25 mouse cellular contexts compared by ENCODE assay signal in genomic region chr12:8458400-8458799, GRCm38 (mm10). TPM values are rescaled to one million over a fixed set of nuclear protein-coding genes. Genes with fewer than 3 reads are reported as not detected.
A peak's percentile ranks its signal among the peaks of the same experiment; 100 is the strongest.
DNase-seq lines count a peak whose midpoint lies in the region; ATAC-seq and TF ChIP-seq lines count a peak whose summit lies in the region.
"Had no signal": no experiment of that assay in that cellular context is flagged by ENCODE, and none has a peak within 500 bp of the region (broad histone marks: within the 10 kb centered on the region; RNA-seq: fewer than 3 reads in every experiment).

No protein-coding gene starts in this region.

- no peak overlapping the region for H3K4me3 ChIP-seq in layer of hippocampus, adult 2 months
- no peak overlapping the region for H3K4me3 ChIP-seq in heart, embryonic 10.5 days
- H3K4me3 ChIP-seq: forebrain, embryonic 10.5 days; forebrain, embryonic 13.5 days; gastrocnemius, adult 2 months; heart, embryonic 12.5 days; heart, embryonic 15.5 days had no signal

- H3K36me3 ChIP-seq in heart, embryonic 10.5 days = no peaks in the 10 kb centered on the region
- H3K36me3 ChIP-seq: forebrain, embryonic 10.5 days; heart, embryonic 12.5 days; heart, embryonic 15.5 days had no signal

- peak; percentile 54 for DNase-seq in kidney, adult 9 months
- DNase-seq in kidney, adult 18-20 months = no peak
- no peak for DNase-seq in layer of hippocampus, adult 2 months (ENCODE audit: low spot score in 2 of 2)
- no peak for DNase-seq in layer of hippocampus, adult 8-10 months (ENCODE audit: low spot score in 2 of 2)
- no peak for DNase-seq in heart, embryonic 10.5 days (ENCODE audit: low spot score)
- DNase-seq: adrenal gland, adult 2 months; adrenal gland, postnatal 14 days; cerebellum, adult 11 months; cerebellum, adult 2 months; cerebellum, adult 9-11 months; cerebellum, postnatal 36 days; forebrain, postnatal 0 days; gastrocnemius, adult 2 months; gastrocnemius, postnatal 14 days; heart, adult 11 months; heart, postnatal 10 days; heart, postnatal 36 days had no signal

- no peak for TF ChIP-seq CTCF in layer of hippocampus, adult 2 months (conservative IDR thresholded peaks at IDR 0.05)

- ATAC-seq in hematopoietic stem cell, adult 5-6 weeks (replicated peaks in 1 of 2; ENCODE audit: insufficient read depth in 1 of 2, low FRiP score in 2 of 2, low TSS enrichment in 1 of 2, low read depth in 1 of 2, poor library complexity in 2 of 2, severe bottlenecking in 2 of 2) = peak; percentile 32 to 33; a peak in 1 of 4 replicates
- ATAC-seq: CD4-positive, CD25-positive, alpha-beta regulatory T cell, adult 4 months; forebrain, embryonic 13.5 days; forebrain, postnatal 0 days; hindbrain, postnatal 0 days had no signal

- H3K9me3 ChIP-seq in heart, embryonic 10.5 days = no peaks in the 10 kb centered on the region
- H3K9me3 ChIP-seq: forebrain, embryonic 10.5 days; forebrain, embryonic 13.5 days; heart, embryonic 12.5 days; heart, embryonic 15.5 days had no signal

- no peaks in the 10 kb centered on the region for H3K27me3 ChIP-seq in heart, embryonic 10.5 days (ENCODE audit: insufficient read depth, poor library complexity, severe bottlenecking)
- H3K27me3 ChIP-seq: forebrain, embryonic 13.5 days; heart, embryonic 12.5 days; heart, embryonic 15.5 days had no signal

- 76% methylated on average over 8 of the region's 8 CpGs for WGBS in heart, embryonic 10.5 days

- peaks cover 6% of the 10 kb centered on the region for H3K4me1 ChIP-seq in heart, embryonic 10.5 days
- H3K4me1 ChIP-seq: forebrain, embryonic 13.5 days had no signal

- 0 out of 2 replicates have a peak overlapping the region, but pooled peaks have one; percentile 4 for H3K27ac ChIP-seq in layer of hippocampus, adult 2 months
- no peak overlapping the region for H3K27ac ChIP-seq in heart, embryonic 10.5 days
- H3K27ac ChIP-seq: forebrain, embryonic 10.5 days; forebrain, embryonic 13.5 days; gastrocnemius, adult 2 months; heart, embryonic 15.5 days; hindbrain, embryonic 14.5 days; hindbrain, postnatal 0 days had no signal

RNA-seq across cellular contexts. Expression of gene Rhob, which starts 41.4 kb away (rescaled TPM):
- total RNA-seq in layer of hippocampus, adult 2 months (2021) = 100 to 1,000 TPM; 359 to 361 TPM
- 100 to 1,000 TPM; 285 to 368 (median 321) TPM for total RNA-seq in layer of hippocampus, adult 8-10 months (2022)
- total RNA-seq in hematopoietic stem cell, adult 5-6 weeks (2017) = 66.2 and 68.6 TPM in 2 replicates
- 33.7 and 42.1 TPM in 2 replicates for polyA plus RNA-seq in heart, embryonic 10.5 days (2016; fragmentation: Nextera tagmentation; extraction: Ambion mirVana)
